In the genomic region with DNA sequence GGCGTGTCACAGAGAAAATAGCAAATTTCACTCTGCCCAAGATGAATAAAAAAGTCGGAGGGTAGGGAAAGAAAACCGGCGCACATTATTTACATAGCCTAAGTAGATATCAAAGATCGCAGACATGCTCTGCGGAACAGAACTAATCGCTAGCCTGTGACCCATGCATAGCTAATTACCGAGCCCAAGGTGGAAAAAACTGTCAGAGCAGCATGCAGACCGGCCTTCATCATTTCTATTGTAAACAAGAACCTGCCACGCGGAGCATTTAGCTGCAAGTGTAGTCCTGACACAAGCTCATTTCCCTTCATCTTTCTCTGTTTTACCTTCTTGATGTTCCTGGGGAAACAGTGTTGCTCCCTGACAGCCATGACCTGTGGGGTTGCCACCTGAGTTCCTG, we compare ENCODE assay signal across 25 mouse cellular contexts.
DNase-seq lines count a peak whose midpoint lies in the region; ATAC-seq and TF ChIP-seq lines count a peak whose summit lies in the region.
"Had no signal": no experiment of that assay in that cellular context is flagged by ENCODE, and none has a peak within 500 bp of the region (broad histone marks: within the 10 kb centered on the region; RNA-seq: fewer than 3 reads in every experiment).

No protein-coding gene starts in this region.

- no peak for DNase-seq in embryonic facial prominence, embryonic 10.5 days (ENCODE audit: low spot score)
- peak; percentile 14 for DNase-seq in kidney, adult 9 months
- no peak for DNase-seq in kidney, postnatal 25 days
- peak; percentile 42 for DNase-seq in brain, embryonic 14.5 days (ENCODE audit: low read depth)
- DNase-seq in hindbrain, embryonic 14.5 days (ENCODE audit: low spot score): no peak
- DNase-seq: adrenal gland, postnatal 10 days; B cell, adult 2 months; cerebellum, adult 11-12 months; cerebellum, adult 9-11 months; cerebellum, postnatal 36 days; gastrocnemius, adult 2 months; gastrocnemius, postnatal 36 days; heart, adult 18-20 months; heart, postnatal 14 days had no signal

- no peak overlapping the region for H3K27ac ChIP-seq in embryonic facial prominence, embryonic 13.5 days
- no peak overlapping the region for H3K27ac ChIP-seq in embryonic facial prominence, embryonic 10.5 days (replicated peaks)
- no peak overlapping the region for H3K27ac ChIP-seq in midbrain, embryonic 16.5 days (ENCODE audit: low read length)
- no peak overlapping the region for H3K27ac ChIP-seq in hindbrain, embryonic 14.5 days
- H3K27ac ChIP-seq: embryonic facial prominence, embryonic 15.5 days; forebrain, embryonic 10.5 days; gastrocnemius, adult 2 months; heart, embryonic 15.5 days; hindbrain, embryonic 13.5 days had no signal

- H3K4me3 ChIP-seq in embryonic facial prominence, embryonic 13.5 days: no peak overlapping the region
- no peak overlapping the region for H3K4me3 ChIP-seq in embryonic facial prominence, embryonic 10.5 days
- H3K4me3 ChIP-seq in midbrain, embryonic 16.5 days (ENCODE audit: low read depth, low read length): no peak overlapping the region
- no peak overlapping the region for H3K4me3 ChIP-seq in hindbrain, embryonic 14.5 days (replicated peaks; ENCODE audit: low read length)
- H3K4me3 ChIP-seq: embryonic facial prominence, embryonic 15.5 days; erythroblast, embryonic 14.5 days; forebrain, embryonic 10.5 days; gastrocnemius, adult 2 months; heart, embryonic 15.5 days; hindbrain, embryonic 13.5 days had no signal

- ATAC-seq in embryonic facial prominence, embryonic 13.5 days (ENCODE audit: insufficient number of reproducible peaks, insufficient read depth, low FRiP score, low TSS enrichment, low read depth): no peak
- no peak for ATAC-seq in midbrain, embryonic 16.5 days
- no peak for ATAC-seq in hindbrain, embryonic 14.5 days (ENCODE audit: low FRiP score)
- ATAC-seq: CD4-positive, CD25-positive, alpha-beta regulatory T cell, adult 4 months; forebrain, embryonic 14.5 days had no signal

- WGBS in embryonic facial prominence, embryonic 13.5 days: 61% methylated on average over 11 of the region's 11 CpGs
- 80% methylated on average over 11 of the region's 11 CpGs for WGBS in embryonic facial prominence, embryonic 10.5 days
- 32% methylated on average over 11 of the region's 11 CpGs for WGBS in midbrain, embryonic 16.5 days
- WGBS in hindbrain, embryonic 14.5 days: 40% methylated on average over 11 of the region's 11 CpGs

- H3K4me2 ChIP-seq in embryonic facial prominence, embryonic 13.5 days: 0 out of 2 replicates have a peak overlapping the region, but pooled peaks have one; percentile 9
- 0 out of 2 replicates have a peak overlapping the region, but pooled peaks have one; percentile 3 for H3K4me2 ChIP-seq in midbrain, embryonic 16.5 days (ENCODE audit: low read length)
- no peak overlapping the region; the same call in 1 of the 2 replicates for H3K4me2 ChIP-seq in hindbrain, embryonic 14.5 days (replicated peaks)
- H3K4me2 ChIP-seq: embryonic facial prominence, embryonic 15.5 days; heart, embryonic 11.5 days; heart, embryonic 15.5 days; hindbrain, embryonic 13.5 days had no signal

- H3K36me3 ChIP-seq in embryonic facial prominence, embryonic 13.5 days: no peaks in the 10 kb centered on the region
- H3K36me3 ChIP-seq in embryonic facial prominence, embryonic 10.5 days (replicated peaks): no peaks in the 10 kb centered on the region
- H3K36me3 ChIP-seq in midbrain, embryonic 16.5 days (ENCODE audit: control insufficient read depth, insufficient read depth, low read length): no peaks in the 10 kb centered on the region
- no peaks in the 10 kb centered on the region for H3K36me3 ChIP-seq in hindbrain, embryonic 14.5 days (replicated peaks; ENCODE audit: control insufficient read depth, insufficient read depth)
- H3K36me3 ChIP-seq: embryonic facial prominence, embryonic 15.5 days; forebrain, embryonic 10.5 days; G1E; heart, embryonic 15.5 days; hindbrain, embryonic 13.5 days had no signal

- no peak for TF ChIP-seq POLR2A in brain, embryonic 14.5 days (IDR thresholded peaks at IDR 0.05; ENCODE audit: borderline replicate concordance, extremely low read depth, insufficient read depth, insufficient read length, poor library complexity, severe bottlenecking)

- H3K9ac ChIP-seq in embryonic facial prominence, embryonic 13.5 days: no peak overlapping the region
- H3K9ac ChIP-seq in midbrain, embryonic 16.5 days (ENCODE audit: low read depth, low read length): no peak overlapping the region
- no peak overlapping the region for H3K9ac ChIP-seq in hindbrain, embryonic 14.5 days
- H3K9ac ChIP-seq: embryonic facial prominence, embryonic 15.5 days; heart, embryonic 15.5 days; hindbrain, embryonic 13.5 days had no signal

- H3K9me3 ChIP-seq in embryonic facial prominence, embryonic 13.5 days: no peaks in the 10 kb centered on the region
- H3K9me3 ChIP-seq in embryonic facial prominence, embryonic 10.5 days: no peaks in the 10 kb centered on the region
- no peaks in the 10 kb centered on the region for H3K9me3 ChIP-seq in midbrain, embryonic 16.5 days (replicated peaks; ENCODE audit: control insufficient read depth, low read length, poor library complexity, severe bottlenecking)
- H3K9me3 ChIP-seq in hindbrain, embryonic 14.5 days (ENCODE audit: control insufficient read depth, low read length): no peaks in the 10 kb centered on the region
- H3K9me3 ChIP-seq: embryonic facial prominence, embryonic 15.5 days; forebrain, embryonic 10.5 days; G1E; heart, embryonic 15.5 days; hindbrain, embryonic 13.5 days had no signal

- TF ChIP-seq CTCF in brain, embryonic 14.5 days (IDR thresholded peaks at IDR 0.05; ENCODE audit: borderline replicate concordance, extremely low read depth, insufficient read depth, insufficient read length): no peak

- H3K4me1 ChIP-seq in embryonic facial prominence, embryonic 13.5 days: peaks cover 8% of the 10 kb centered on the region; the same call in 1 of the 2 replicates
- H3K4me1 ChIP-seq in embryonic facial prominence, embryonic 10.5 days: peaks cover 9% of the 10 kb centered on the region
- H3K4me1 ChIP-seq in midbrain, embryonic 16.5 days (ENCODE audit: control insufficient read depth, insufficient read depth, low read length): peaks cover 6% of the 10 kb centered on the region
- H3K4me1 ChIP-seq in hindbrain, embryonic 14.5 days (replicated peaks; ENCODE audit: control insufficient read depth, insufficient read depth, low read length): 0 out of 2 replicates have a peak, but pooled peaks cover 4% of the 10 kb centered on the region
- H3K4me1 ChIP-seq: embryonic facial prominence, embryonic 15.5 days had no signal

- no peaks in the 10 kb centered on the region for H3K27me3 ChIP-seq in embryonic facial prominence, embryonic 13.5 days
- no peaks in the 10 kb centered on the region for H3K27me3 ChIP-seq in embryonic facial prominence, embryonic 10.5 days (replicated peaks; ENCODE audit: low read depth, poor library complexity, severe bottlenecking)
- no peaks in the 10 kb centered on the region for H3K27me3 ChIP-seq in midbrain, embryonic 16.5 days (ENCODE audit: control insufficient read depth, insufficient read depth, low read depth, low read length)
- H3K27me3 ChIP-seq in hindbrain, embryonic 14.5 days (ENCODE audit: control insufficient read depth, insufficient read depth, low read length): no peaks in the 10 kb centered on the region
- H3K27me3 ChIP-seq: embryonic facial prominence, embryonic 15.5 days; heart, embryonic 15.5 days; hindbrain, embryonic 13.5 days had no signal

Comparison
In these comparisons a context has a peak if more than half of its experiments do, and no peak if none do; other contexts are left out.
1. DNase-seq: peak in kidney, adult 9 months (single experiment) and brain, embryonic 14.5 days (single experiment); none in embryonic facial prominence, embryonic 10.5 days (single experiment), kidney, postnatal 25 days (0 of 2) and hindbrain, embryonic 14.5 days (single experiment).